ENCODE assay signal across 22 mouse cellular contexts in genomic region chr6:17859564-17859963, GRCm38 (mm10).
"Had no signal": no experiment of that assay in that cellular context is flagged by ENCODE, and none has a peak within 500 bp of the region (broad histone marks: within the 10 kb centered on the region; RNA-seq: fewer than 3 reads in every experiment).

No protein-coding gene starts in this region.

- H3K4me1 ChIP-seq: heart, embryonic 10.5 days; heart, embryonic 12.5 days; hindbrain, embryonic 10.5 days; hindbrain, embryonic 12.5 days; intestine, embryonic 15.5 days; limb, embryonic 10.5 days; limb, embryonic 12.5 days; liver, embryonic 13.5 days; liver, embryonic 15.5 days had no signal

- H3K9ac ChIP-seq: heart, embryonic 12.5 days; hindbrain, embryonic 12.5 days; hindbrain, embryonic 14.5 days; intestine, embryonic 15.5 days; limb, embryonic 12.5 days; liver, embryonic 13.5 days; liver, embryonic 15.5 days had no signal

- H3K27me3 ChIP-seq: heart, embryonic 12.5 days; hindbrain, embryonic 12.5 days; intestine, embryonic 15.5 days; limb, embryonic 12.5 days; liver, embryonic 13.5 days; liver, embryonic 15.5 days had no signal

- H3K4me3 ChIP-seq: gastrocnemius, adult 2 months; heart, embryonic 10.5 days; heart, embryonic 12.5 days; hindbrain, embryonic 10.5 days; hindbrain, embryonic 12.5 days; intestine, embryonic 15.5 days; limb, embryonic 10.5 days; limb, embryonic 12.5 days; liver, embryonic 13.5 days; liver, embryonic 15.5 days had no signal

- H3K27ac ChIP-seq: gastrocnemius, adult 2 months; heart, embryonic 10.5 days; hindbrain, embryonic 10.5 days; hindbrain, embryonic 12.5 days; hindbrain, embryonic 14.5 days; intestine, embryonic 15.5 days; limb, embryonic 10.5 days; limb, embryonic 12.5 days; liver, embryonic 13.5 days; liver, embryonic 15.5 days had no signal

- H3K36me3 ChIP-seq: intestine, embryonic 15.5 days; limb, embryonic 12.5 days had no signal

- DNase-seq: gastrocnemius, adult 2 months; gastrocnemius, postnatal 10 days; gastrocnemius, postnatal 25 days; heart, adult 11 months; heart, postnatal 10 days; heart, postnatal 4 days; kidney, adult 18-20 months; kidney, adult 8-10 months; kidney, postnatal 10 days; kidney, postnatal 25 days; kidney, postnatal 4 days; liver; liver, embryonic 13.5 days had no signal
